Mouse (Mus musculus): ENCODE data around the gene Mkrn2os.
A peak's percentile ranks its signal among the peaks of the same experiment; 100 is the strongest.
"Not testable (repeated sequence)": the region's sequence is repeated elsewhere in the genome, so short reads cannot be mapped to it uniquely, and the experiment has no call there.

The Mkrn2os gene

GRCm38 (mm10) chr6:115592458-115592857 is at the start of gene Mkrn2os:
Gene Mkrn2os (minus strand): TSS chr6:115592576.
- DNase-seq: no peak

- not testable (repeated sequence) for DNase-seq
Measured at GRCm38 (mm10) chr6:115638188-115638587, 45.8 kb upstream of the Mkrn2os start.

DNA sequence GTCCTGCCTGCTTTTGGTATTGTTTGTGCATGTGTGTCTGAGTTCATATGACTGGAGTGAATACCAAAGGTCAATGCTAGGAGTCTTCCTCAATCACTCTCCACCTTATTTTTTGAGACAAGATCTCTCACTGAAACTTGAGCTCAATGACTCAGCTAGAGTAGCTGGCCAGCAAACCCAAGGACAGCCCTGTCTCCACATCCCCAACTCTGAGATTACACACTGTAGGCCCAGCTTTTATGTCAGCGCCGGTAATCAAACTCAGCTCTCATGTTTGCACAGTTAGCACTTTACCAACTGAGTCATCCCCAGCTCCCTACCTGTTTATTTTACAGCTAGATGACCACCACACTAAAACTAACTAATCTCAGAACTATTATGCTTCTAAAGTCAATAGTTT is 41.6 kb upstream of the Mkrn2os start:
- no peak for DNase-seq

DNA sequence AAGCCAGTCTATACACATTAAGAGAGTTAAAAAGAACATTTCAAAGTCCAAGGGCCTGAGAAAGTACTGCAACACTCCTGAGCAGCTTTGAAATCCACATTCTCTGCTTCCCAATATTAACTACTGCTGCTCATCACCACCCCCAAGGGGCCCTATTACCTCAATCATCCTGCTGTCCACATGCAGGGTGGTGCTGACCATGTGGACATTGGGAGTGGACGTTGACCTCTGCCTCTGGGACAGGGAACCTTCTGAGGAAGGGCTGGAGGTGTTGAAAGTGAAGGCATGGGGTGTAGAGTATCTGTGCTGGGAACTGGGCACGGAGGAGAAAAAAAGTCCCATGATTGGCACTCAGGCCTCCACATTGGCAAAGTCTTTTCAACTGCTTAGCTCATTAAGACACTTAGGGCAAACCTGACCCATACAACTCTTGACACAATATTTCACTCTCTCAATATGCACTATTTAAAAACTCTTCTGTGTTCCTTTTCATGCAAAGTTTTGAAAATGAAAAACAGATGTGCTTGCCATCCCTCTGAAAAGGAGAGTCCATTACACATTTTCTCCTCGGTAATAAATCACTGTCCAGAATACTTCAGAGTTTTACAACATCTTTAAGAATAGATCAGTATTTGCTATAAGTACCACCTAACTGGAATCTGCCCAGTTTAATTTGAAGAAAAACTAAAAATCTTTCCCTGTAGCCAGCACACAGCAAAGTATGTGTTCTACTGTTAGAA is 38.9 kb upstream of the Mkrn2os start:
- no peak for DNase-seq

GRCm38 (mm10) chr6:115626121-115626520 is 33.7 kb upstream of the Mkrn2os start:
- no peak for DNase-seq

- DNase-seq: no peak
Measured at GRCm38 (mm10) chr6:115620942-115621341, 28.6 kb upstream of the Mkrn2os start.

GRCm38 (mm10) chr6:115619818-115620217 is 27.4 kb upstream of the Mkrn2os start:
- DNase-seq: no peak

GRCm38 (mm10) chr6:115615983-115616382 is 23.6 kb upstream of the Mkrn2os start:
- DNase-seq: no peak

GRCm38 (mm10) chr6:115613793-115614192 is 21.4 kb upstream of the Mkrn2os start:
- DNase-seq: no peak

DNA sequence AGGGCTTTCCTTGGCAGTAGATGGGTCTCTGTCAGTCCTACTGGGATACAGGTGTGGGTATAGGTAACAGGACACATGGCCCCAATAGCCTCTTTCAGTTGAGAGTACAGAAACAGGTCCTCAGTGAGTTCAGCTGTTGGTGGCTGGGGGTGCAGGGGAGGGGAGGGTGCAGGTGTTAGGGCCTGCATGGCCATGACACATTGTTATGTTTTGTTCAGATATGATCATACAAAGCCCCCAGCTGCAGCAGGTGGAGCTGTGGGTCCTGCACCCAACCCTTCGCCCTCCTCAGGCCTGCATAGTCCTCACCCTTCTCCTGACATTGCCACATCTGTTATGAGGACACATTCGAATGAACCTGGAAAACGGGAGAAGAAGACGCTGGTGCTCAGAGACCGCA is 17.9 kb upstream of the Mkrn2os start:
- DNase-seq: no peak

DNA sequence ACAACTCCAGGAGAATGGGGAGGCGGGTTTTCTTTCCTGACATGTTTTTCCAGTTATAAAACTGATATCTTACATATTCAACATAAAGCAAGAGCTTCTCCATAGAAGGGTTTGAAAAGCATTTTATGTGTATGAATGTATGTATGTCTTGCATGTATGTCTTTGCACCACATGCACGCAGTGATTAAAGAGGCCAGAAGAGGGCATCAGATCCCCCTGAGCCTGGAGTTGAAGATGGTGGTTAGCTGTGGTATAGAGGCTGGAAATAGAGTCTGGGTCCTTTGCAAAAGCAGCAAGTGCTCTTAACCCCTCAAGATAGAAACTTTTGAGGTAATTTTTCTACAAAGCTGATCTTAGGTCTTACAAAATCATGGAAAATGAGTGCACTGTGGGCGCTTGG is 16.7 kb upstream of the Mkrn2os start:
- DNase-seq: no peak

DNA sequence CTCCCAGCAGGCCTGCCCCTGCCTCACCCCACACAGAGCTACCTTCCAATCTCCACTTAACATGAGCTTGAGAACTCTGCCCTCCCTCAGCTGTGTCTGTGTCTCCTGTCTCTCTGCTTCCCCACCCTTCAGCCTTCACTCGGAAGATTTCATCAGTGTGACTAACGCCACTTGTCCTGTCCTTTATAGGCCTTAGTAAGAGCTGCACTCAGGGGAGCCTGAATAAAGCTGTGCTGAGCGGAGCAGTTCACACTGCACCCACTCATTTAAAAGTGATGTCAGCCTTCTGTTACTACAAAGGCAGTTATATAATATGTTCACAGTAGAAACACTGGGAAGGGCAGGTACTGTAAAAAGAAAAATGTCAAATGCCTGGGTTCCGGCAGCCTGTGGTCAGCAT is 15.1 kb upstream of the Mkrn2os start:
- DNase-seq: no peak

DNA sequence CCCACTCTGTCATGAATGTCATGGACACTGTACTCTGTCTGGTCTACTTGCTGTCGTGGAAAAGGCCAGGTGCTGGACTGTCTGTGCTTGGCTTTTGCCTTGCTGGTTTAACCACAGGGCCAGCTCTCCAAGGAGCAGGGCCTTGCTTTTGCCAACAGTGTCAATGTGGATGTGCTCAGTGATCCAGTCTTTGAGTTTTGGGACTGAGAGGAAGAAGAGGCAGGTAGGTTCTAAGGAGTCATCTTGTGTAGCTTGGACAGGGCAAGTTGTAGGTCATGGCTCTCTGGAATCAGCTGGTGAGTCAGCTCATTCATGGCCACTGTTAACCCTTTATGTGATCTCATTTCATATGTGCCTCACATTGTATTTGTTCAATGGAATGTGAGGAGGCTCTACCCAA is 14.1 kb upstream of the Mkrn2os start:
- no peak for DNase-seq

GRCm38 (mm10) chr6:115601715-115602523 is 9.5 kb upstream of the Mkrn2os start, which contains the start of gene Mkrn2:
Gene Mkrn2 (plus strand): TSS chr6:115601902.
- DNase-seq: peak; percentile 86

DNA sequence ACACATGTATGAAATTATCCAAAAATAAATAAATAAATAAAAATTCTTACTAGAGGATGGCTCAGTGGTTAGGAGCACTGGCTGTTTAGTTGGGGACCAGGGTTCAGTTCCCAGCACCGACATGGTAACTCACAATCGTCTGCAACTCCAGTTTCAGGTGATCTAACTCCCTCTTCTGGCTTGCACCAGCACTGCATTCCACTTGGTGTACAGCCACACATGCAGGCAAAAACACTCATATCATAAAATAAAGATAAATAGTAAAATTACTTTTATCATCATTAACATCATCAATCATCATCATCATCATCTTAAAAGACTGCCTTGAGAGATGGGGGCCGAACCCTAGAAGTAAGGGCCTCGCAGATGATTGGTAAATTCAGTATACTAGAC is 8.9 kb upstream of the Mkrn2os start:
- DNase-seq: no peak

DNA sequence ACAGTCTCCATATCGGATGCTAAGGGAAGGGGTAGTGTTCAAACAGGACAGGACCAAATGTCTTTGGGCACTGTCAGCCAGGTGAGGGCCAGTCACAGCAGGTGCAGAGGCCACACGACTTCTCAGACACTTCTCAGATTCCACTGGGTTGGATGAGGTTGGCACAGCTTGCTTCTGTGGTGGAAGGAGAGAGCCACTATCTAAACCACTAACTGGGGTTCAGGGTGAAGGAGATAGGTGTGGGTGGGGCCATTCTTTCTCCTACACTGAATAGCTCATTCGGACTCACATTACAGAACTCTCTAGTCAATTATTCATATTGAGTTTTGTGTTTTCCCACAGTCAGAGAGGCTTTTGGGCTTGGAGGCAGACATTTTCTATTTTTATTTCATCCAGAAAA is 3.3 kb upstream of the Mkrn2os start:
- DNase-seq: no peak

- no peak for DNase-seq
Measured at GRCm38 (mm10) chr6:115594463-115594862, 2.1 kb upstream of the Mkrn2os start.

DNA sequence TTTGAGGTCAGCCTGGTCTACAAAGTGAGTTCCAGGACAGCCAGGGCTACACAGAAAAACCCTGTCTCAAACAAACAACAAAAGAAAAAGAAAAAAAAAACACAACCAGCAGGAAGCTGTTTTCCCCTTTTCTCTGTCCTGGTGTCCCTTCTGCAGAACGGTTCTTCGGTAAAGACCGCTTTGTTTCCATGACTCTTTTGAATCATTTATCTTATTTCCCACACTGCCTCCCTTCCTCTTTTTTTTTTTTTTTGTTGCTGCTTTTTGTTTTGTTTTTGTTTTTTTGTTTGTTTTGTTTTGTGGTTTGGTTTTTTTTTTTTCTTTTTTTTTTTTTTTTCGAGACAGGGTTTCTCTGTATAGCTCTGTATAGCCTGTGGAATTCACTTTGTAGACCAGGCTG is 876 bp upstream of the Mkrn2os start:
- no peak for DNase-seq

GRCm38 (mm10) chr6:115591692-115592359 is 550 bp downstream of the Mkrn2os start:
- no peak for DNase-seq

DNA sequence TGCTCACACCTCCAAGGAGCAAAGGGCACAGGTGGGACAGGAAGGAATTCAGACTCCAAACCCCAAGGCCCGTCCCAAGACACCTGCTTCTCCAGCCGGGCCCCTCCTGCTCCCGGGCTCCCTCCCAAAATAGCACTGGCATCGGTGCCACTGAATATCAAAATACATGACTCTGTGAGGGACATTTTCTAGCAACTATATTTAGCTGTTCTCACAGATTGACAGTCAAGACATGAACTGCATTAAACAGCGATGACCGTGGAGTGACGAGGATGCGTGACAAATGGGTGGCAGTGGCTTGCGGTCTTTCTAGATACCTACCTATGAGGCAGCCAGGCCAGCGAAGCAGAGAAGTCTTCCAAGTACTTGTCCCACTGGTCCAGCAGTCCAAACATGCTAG is 6.1 kb downstream of the Mkrn2os start:
- no peak for DNase-seq

- DNase-seq: no peak
Measured at GRCm38 (mm10) chr6:115584176-115584575, 8.2 kb downstream of the Mkrn2os start.

- DNase-seq: no peak
Measured at GRCm38 (mm10) chr6:115583430-115584125, 8.8 kb downstream of the Mkrn2os start.

All from right cerebral cortex, postnatal 14 days (tissue).